In the genomic region with DNA sequence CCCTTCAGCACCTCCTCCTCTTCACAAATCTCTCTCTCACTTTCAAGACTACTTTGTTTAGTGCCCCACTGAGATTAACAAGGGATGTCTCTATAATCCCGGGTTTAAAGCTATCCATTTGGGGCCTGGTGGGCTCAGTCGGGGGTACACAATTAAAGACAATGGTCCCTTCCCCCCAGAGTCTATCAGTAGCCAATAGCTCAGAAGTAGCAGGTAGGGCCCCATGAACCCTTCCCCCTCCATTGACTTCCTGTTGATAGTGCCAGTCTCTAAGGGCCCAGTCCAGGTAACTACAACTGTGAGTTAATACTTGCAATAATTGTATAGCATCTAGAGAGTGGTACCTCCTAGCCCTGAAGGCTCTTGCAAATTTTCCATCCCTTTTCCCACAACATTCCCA, we compare ENCODE assay signal across 27 mouse cellular contexts. TPM values are rescaled to one million over a fixed set of nuclear protein-coding genes. Genes with fewer than 3 reads are reported as not detected.
DNase-seq lines count a peak whose midpoint lies in the region; ATAC-seq and TF ChIP-seq lines count a peak whose summit lies in the region.
"Had no signal": no experiment of that assay in that cellular context is flagged by ENCODE, and none has a peak within 500 bp of the region (broad histone marks: within the 10 kb centered on the region; RNA-seq: fewer than 3 reads in every experiment).

No protein-coding gene starts in this region.

- H3K27ac ChIP-seq in forebrain, embryonic 11.5 days (ENCODE audit: low read depth, low read length), result peak overlapping the region; percentile 66
- H3K27ac ChIP-seq in forebrain, postnatal 0 days (ENCODE audit: low read depth, low read length), result no peak overlapping the region
- H3K27ac ChIP-seq in midbrain, embryonic 11.5 days (ENCODE audit: low read depth, low read length), result peak overlapping the region; percentile 28
- H3K27ac ChIP-seq in midbrain, postnatal 0 days (ENCODE audit: low read depth, low read length), result no peak overlapping the region
- H3K27ac ChIP-seq in ES-E14 (ENCODE audit: insufficient read depth, low read depth, low read length, poor library complexity, severe bottlenecking), result peak overlapping the region; percentile 98
- H3K27ac ChIP-seq in heart, embryonic 11.5 days (ENCODE audit: low read depth, low read length), result no peak overlapping the region
- H3K27ac ChIP-seq: limb, embryonic 13.5 days; liver, embryonic 13.5 days had no signal

- ATAC-seq in forebrain, embryonic 11.5 days (replicated peaks; ENCODE audit: low FRiP score), result peak; percentile 74
- ATAC-seq in forebrain, postnatal 0 days, result no peak
- peak; percentile 71 for ATAC-seq in midbrain, embryonic 11.5 days (ENCODE audit: low FRiP score)
- no peak for ATAC-seq in midbrain, postnatal 0 days (ENCODE audit: low FRiP score)
- ATAC-seq in heart, embryonic 11.5 days (replicated peaks; ENCODE audit: insufficient number of reproducible peaks, low FRiP score, low TSS enrichment), result no peak
- ATAC-seq: inflammation-experienced regulatory T-cells, adult 6 months had no signal

- no peaks in the 10 kb centered on the region for H3K27me3 ChIP-seq in forebrain, embryonic 11.5 days (ENCODE audit: control insufficient read depth, insufficient read depth, low read length)
- no peaks in the 10 kb centered on the region for H3K27me3 ChIP-seq in forebrain, postnatal 0 days (ENCODE audit: insufficient read depth, low read length)
- H3K27me3 ChIP-seq in midbrain, embryonic 11.5 days (ENCODE audit: control insufficient read depth, insufficient read depth, low read length), result no peaks in the 10 kb centered on the region
- no peaks in the 10 kb centered on the region for H3K27me3 ChIP-seq in midbrain, postnatal 0 days (ENCODE audit: insufficient read depth, low read length)
- H3K27me3 ChIP-seq in heart, embryonic 11.5 days (ENCODE audit: control insufficient read depth, insufficient read depth, low read length), result no peaks in the 10 kb centered on the region
- H3K27me3 ChIP-seq: CH12.LX; limb, embryonic 13.5 days; liver, embryonic 13.5 days had no signal

- peak; percentile 52 for DNase-seq in forebrain, embryonic 11.5 days (ENCODE audit: low spot score)
- no peak for DNase-seq in forebrain, postnatal 0 days
- DNase-seq in midbrain, embryonic 11.5 days (ENCODE audit: low spot score, missing footprints), result peak; percentile 84
- DNase-seq in midbrain, postnatal 0 days (ENCODE audit: low spot score), result no peak
- no peak for DNase-seq in ES-E14 (ENCODE audit: low read depth, low spot score)
- no peak for DNase-seq in spleen, postnatal 14 days (ENCODE audit: low spot score in 2 of 2)
- DNase-seq: adrenal gland, postnatal 25 days; cerebellum, adult 9-11 months; gastrocnemius, postnatal 36 days; heart, postnatal 4 days; kidney, adult 18-20 months; kidney, postnatal 4 days; liver, embryonic 13.5 days; lung, adult 2 months; lung, postnatal 14 days; right cerebral cortex, postnatal 14 days had no signal

- H3K4me2 ChIP-seq in forebrain, embryonic 11.5 days (ENCODE audit: low read depth, low read length, severe bottlenecking), result 0 out of 2 replicates have a peak overlapping the region, but pooled peaks have one; percentile 2
- no peak overlapping the region for H3K4me2 ChIP-seq in forebrain, postnatal 0 days (ENCODE audit: low read depth)
- H3K4me2 ChIP-seq in midbrain, embryonic 11.5 days, result no peak overlapping the region
- H3K4me2 ChIP-seq in midbrain, postnatal 0 days (ENCODE audit: low read depth, low read length, poor library complexity, severe bottlenecking), result no peak overlapping the region
- no peak overlapping the region for H3K4me2 ChIP-seq in heart, embryonic 11.5 days
- H3K4me2 ChIP-seq: limb, embryonic 13.5 days; liver, embryonic 13.5 days had no signal

- H3K4me3 ChIP-seq in forebrain, embryonic 11.5 days (ENCODE audit: low read depth, low read length), result no peak overlapping the region
- H3K4me3 ChIP-seq in forebrain, postnatal 0 days (ENCODE audit: low read depth, low read length), result no peak overlapping the region
- H3K4me3 ChIP-seq in midbrain, embryonic 11.5 days (ENCODE audit: low read depth, low read length), result no peak overlapping the region
- H3K4me3 ChIP-seq in midbrain, postnatal 0 days (ENCODE audit: low read depth, low read length), result no peak overlapping the region
- peak overlapping the region in 1 of 2 experiments; percentile 30; a peak in 2 of 4 replicates for H3K4me3 ChIP-seq in ES-E14 (ENCODE audit: insufficient read depth in 1 of 2, low read depth in 1 of 2, low read length in 2 of 2, poor library complexity in 1 of 2, severe bottlenecking in 1 of 2)
- H3K4me3 ChIP-seq in heart, embryonic 11.5 days (ENCODE audit: low read depth, low read length), result no peak overlapping the region
- H3K4me3 ChIP-seq: limb, embryonic 13.5 days; liver, embryonic 13.5 days had no signal

- WGBS in forebrain, embryonic 11.5 days, result 10% methylated on average over 2 of the region's 2 CpGs
- WGBS in forebrain, postnatal 0 days, result 14% methylated on average over 2 of the region's 2 CpGs
- 31% methylated on average over 2 of the region's 2 CpGs for WGBS in midbrain, embryonic 11.5 days
- 5% methylated on average over 2 of the region's 2 CpGs for WGBS in midbrain, postnatal 0 days
- 16% methylated on average over 2 of the region's 2 CpGs for WGBS in heart, embryonic 11.5 days (ENCODE audit: insufficient replicate concordance)

- H3K36me3 ChIP-seq in forebrain, embryonic 11.5 days (ENCODE audit: control insufficient read depth, insufficient read depth, low read length), result no peaks in the 10 kb centered on the region
- H3K36me3 ChIP-seq in forebrain, postnatal 0 days (ENCODE audit: insufficient read depth), result no peaks in the 10 kb centered on the region
- H3K36me3 ChIP-seq in midbrain, embryonic 11.5 days (ENCODE audit: control insufficient read depth, insufficient read depth, low read length), result no peaks in the 10 kb centered on the region
- no peaks in the 10 kb centered on the region for H3K36me3 ChIP-seq in midbrain, postnatal 0 days (ENCODE audit: insufficient read depth, low read length)
- H3K36me3 ChIP-seq in ES-E14 (ENCODE audit: control insufficient read depth, insufficient read depth, low read length, poor library complexity, severe bottlenecking), result no peaks in the 10 kb centered on the region
- H3K36me3 ChIP-seq in heart, embryonic 11.5 days (ENCODE audit: control insufficient read depth, insufficient read depth, low read length), result no peaks in the 10 kb centered on the region
- H3K36me3 ChIP-seq: limb, embryonic 13.5 days; liver, embryonic 13.5 days had no signal

- no peak overlapping the region for H3K9ac ChIP-seq in forebrain, embryonic 11.5 days (ENCODE audit: low read length)
- H3K9ac ChIP-seq in forebrain, postnatal 0 days, result no peak overlapping the region
- no peak overlapping the region for H3K9ac ChIP-seq in midbrain, embryonic 11.5 days (ENCODE audit: low read length)
- no peak overlapping the region for H3K9ac ChIP-seq in midbrain, postnatal 0 days (replicated peaks; ENCODE audit: low read length, poor library complexity, severe bottlenecking)
- H3K9ac ChIP-seq in ES-E14 (ENCODE audit: insufficient read depth, low read depth, low read length, poor library complexity, severe bottlenecking), result no peak overlapping the region
- no peak overlapping the region for H3K9ac ChIP-seq in heart, embryonic 11.5 days (ENCODE audit: low read depth, low read length)
- H3K9ac ChIP-seq: limb, embryonic 13.5 days; liver, embryonic 13.5 days had no signal

- no peaks in the 10 kb centered on the region for H3K9me3 ChIP-seq in forebrain, embryonic 11.5 days (ENCODE audit: control insufficient read depth, low read length)
- no peaks in the 10 kb centered on the region for H3K9me3 ChIP-seq in forebrain, postnatal 0 days (ENCODE audit: low read length)
- no peaks in the 10 kb centered on the region for H3K9me3 ChIP-seq in midbrain, embryonic 11.5 days (ENCODE audit: control insufficient read depth, low read length)
- no peaks in the 10 kb centered on the region for H3K9me3 ChIP-seq in midbrain, postnatal 0 days (ENCODE audit: low read length)
- no peaks in the 10 kb centered on the region for H3K9me3 ChIP-seq in ES-E14 (ENCODE audit: control insufficient read depth, insufficient read depth, low read depth, low read length)
- H3K9me3 ChIP-seq in heart, embryonic 11.5 days (replicated peaks; ENCODE audit: control insufficient read depth, low read length), result no peaks in the 10 kb centered on the region
- H3K9me3 ChIP-seq: limb, embryonic 13.5 days; liver, embryonic 13.5 days had no signal

- in situ Hi-C loops in ES-E14 (cut with MboI; ENCODE audit: low sequenced_read_pairs in 2 of 2, unreplicated experiment in 2 of 2), result loop anchor here (5.0 to 10.0 kb wide), 2 partner anchors 88 to 91 kb away; partner anchors contain the start of gene Eras (in 1 of the 2)

- no peak for TF ChIP-seq CTCF in forebrain, postnatal 0 days (IDR thresholded peaks at IDR 0.05; ENCODE audit: low read depth)
- TF ChIP-seq CTCF in midbrain, postnatal 0 days (IDR thresholded peaks at IDR 0.05), result no peak

- 0 out of 2 replicates have a peak, but pooled peaks cover 1% of the 10 kb centered on the region for H3K4me1 ChIP-seq in forebrain, embryonic 11.5 days (replicated peaks; ENCODE audit: control insufficient read depth, insufficient read depth, low read length)
- H3K4me1 ChIP-seq in forebrain, postnatal 0 days (ENCODE audit: insufficient read depth), result no peaks in the 10 kb centered on the region
- H3K4me1 ChIP-seq in midbrain, embryonic 11.5 days (ENCODE audit: control insufficient read depth, insufficient read depth, low read length), result no peaks in the 10 kb centered on the region; the same call in 1 of the 2 replicates
- H3K4me1 ChIP-seq in midbrain, postnatal 0 days (ENCODE audit: insufficient read depth, low read length), result no peaks in the 10 kb centered on the region
- H3K4me1 ChIP-seq in ES-E14 (ENCODE audit: control insufficient read depth in 2 of 2, insufficient read depth in 2 of 2, low read length in 2 of 2, poor library complexity in 1 of 2), result peaks cover 3 to 5% of the 10 kb centered on the region in 2 experiments; a peak in 1 of 4 replicates
- H3K4me1 ChIP-seq in heart, embryonic 11.5 days (ENCODE audit: control insufficient read depth, insufficient read depth, low read length), result no peaks in the 10 kb centered on the region
- H3K4me1 ChIP-seq: limb, embryonic 13.5 days had no signal

RNA-seq across cellular contexts. Expression of gene Glod5, which starts 5.1 kb away (rescaled TPM):
- polyA plus RNA-seq in forebrain, embryonic 11.5 days (2014; fragmentation: Nextera tagmentation; extraction: Ambion mirVana), result not detected in 2 replicates
- total RNA-seq in forebrain, postnatal 0 days (2014; rRNA removed), result 0.43 and 0.77 TPM in 2 replicates
- 0.45 and 1.2 TPM in 2 replicates for polyA plus RNA-seq in forebrain, postnatal 0 days (2015; fragmentation: Nextera tagmentation; extraction: Ambion mirVana)
- not detected in 2 replicates for polyA plus RNA-seq in midbrain, embryonic 11.5 days (2014; fragmentation: Nextera tagmentation; extraction: Ambion mirVana)
- total RNA-seq in midbrain, postnatal 0 days (2014; rRNA removed), result 2.4 TPM in 1 of 2 replicates, not detected in the other
- polyA plus RNA-seq in midbrain, postnatal 0 days (2015; fragmentation: Nextera tagmentation; extraction: Ambion mirVana), result 0.81 and 1.1 TPM in 2 replicates
- 4.6 and 6.2 TPM in 2 replicates for total RNA-seq in ES-E14 (2012; rRNA removed)
- polyA plus RNA-seq in heart, embryonic 11.5 days (2014; fragmentation: Nextera tagmentation; extraction: Ambion mirVana), result 0.82 TPM in 1 of 2 replicates, not detected in the other
- total RNA-seq: adrenal gland, postnatal 25 days; CH12.LX; common myeloid progenitor, adult 5-6 weeks; gastrocnemius, postnatal 36 days; heart, postnatal 4 days; left cerebral cortex, postnatal 25 days; megakaryocyte progenitor cell, adult 5-6 weeks; monocyte, adult 5-6 weeks had no signal
- polyA plus RNA-seq: inflammation-experienced regulatory T-cells, adult 6 months; limb, embryonic 13.5 days; lung, adult 2 months; neural tube, embryonic 11.5 days; thymus, postnatal 0 days had no signal

RNA-seq across cellular contexts. Expression of gene Gata1, which starts 35.3 kb away (rescaled TPM):
- 5.4 and 5.6 TPM in 2 replicates for polyA plus RNA-seq in forebrain, embryonic 11.5 days (2014; fragmentation: Nextera tagmentation; extraction: Ambion mirVana)
- 0.15 TPM in 1 of 2 replicates, not detected in the other for total RNA-seq in forebrain, postnatal 0 days (2014; rRNA removed)
- not detected in 2 replicates for polyA plus RNA-seq in forebrain, postnatal 0 days (2015; fragmentation: Nextera tagmentation; extraction: Ambion mirVana)
- polyA plus RNA-seq in midbrain, embryonic 11.5 days (2014; fragmentation: Nextera tagmentation; extraction: Ambion mirVana), result 4.8 and 5.2 TPM in 2 replicates
- total RNA-seq in midbrain, postnatal 0 days (2014; rRNA removed), result not detected in 2 replicates
- not detected in 2 replicates for polyA plus RNA-seq in midbrain, postnatal 0 days (2015; fragmentation: Nextera tagmentation; extraction: Ambion mirVana)
- 1.1 and 1.3 TPM in 2 replicates for total RNA-seq in ES-E14 (2012; rRNA removed)
- 13.7 and 16.6 TPM in 2 replicates for polyA plus RNA-seq in heart, embryonic 11.5 days (2014; fragmentation: Nextera tagmentation; extraction: Ambion mirVana)
- total RNA-seq: adrenal gland, postnatal 25 days; gastrocnemius, postnatal 36 days; left cerebral cortex, adult 18-20 months; left cerebral cortex, postnatal 25 days had no signal

Comparison
In these comparisons a context has a peak if more than half of its experiments do, and no peak if none do; other contexts are left out.
1. ATAC-seq: peak in forebrain, embryonic 11.5 days (single experiment) and midbrain, embryonic 11.5 days (single experiment); none in forebrain, postnatal 0 days (single experiment), midbrain, postnatal 0 days (single experiment) and heart, embryonic 11.5 days (single experiment).
2. DNase-seq: peak in forebrain, embryonic 11.5 days (single experiment) and midbrain, embryonic 11.5 days (single experiment); none in forebrain, postnatal 0 days (single experiment), midbrain, postnatal 0 days (single experiment), ES-E14 (single experiment) and spleen, postnatal 14 days (0 of 2).
3. H3K27ac ChIP-seq: peak in forebrain, embryonic 11.5 days (single experiment), midbrain, embryonic 11.5 days (single experiment) and ES-E14 (single experiment); none in forebrain, postnatal 0 days (single experiment), midbrain, postnatal 0 days (single experiment) and heart, embryonic 11.5 days (single experiment).